Mouse (Mus musculus) E14TG2a.4 (cell line): ENCODE measurements around the gene Pde4d.

Experiments used
- H3K27me3 ChIP-seq: 2 replicates; pipeline ENCODE4 v1.6.1; 2014; ENCODE audit warnings: low read length, control low read depth; ENCODE audit not compliant: insufficient read depth
- H3K36me3 ChIP-seq: 2 replicates; pipeline ENCODE4 v1.6.1; 2014; ENCODE audit warnings: low read length, control low read depth; ENCODE audit not compliant: insufficient read depth
- H3K4me1 ChIP-seq: replicated peaks from 2 replicates; pipeline ENCODE4 v1.6.1; 2014; ENCODE audit warnings: low read depth, low read length, control low read depth
- H3K4me3 ChIP-seq: replicated peaks from 2 replicates; pipeline ENCODE4 v1.5.1; 2014; ENCODE audit warnings: mild to moderate bottlenecking, low read length
- H3K9me3 ChIP-seq: 2 replicates; pipeline ENCODE4 v1.6.1; 2014; ENCODE audit warnings: low read length, control low read depth
- CTCF ChIP-seq: conservative IDR thresholded peaks from 2 replicates; pipeline ENCODE4 v1.5.1; 2014; ENCODE audit warnings: low read length
- NANOG ChIP-seq: IDR thresholded peaks from 2 replicates; pipeline ENCODE4 v1.6.1; 2014; ENCODE audit warnings: borderline replicate concordance, low read length, mixed read lengths
- POU5F1 ChIP-seq: IDR thresholded peaks from 2 replicates; pipeline ENCODE4 v1.6.1; 2014; ENCODE audit warnings: low read length, borderline replicate concordance

Gene Pde4d

GRCm38 (mm10) chr13:108596938-108597337 lies 147.2 kb downstream of the Pde4d start:
- Histone ChIP-seq H3K4me1 (no peaks in the 10 kb centered on the region), H3K4me3 (no peak overlapping the region), H3K9me3 (no peaks in the 10 kb centered on the region), H3K36me3 (no peaks in the 10 kb centered on the region), H3K27me3 (no peaks in the 10 kb centered on the region)
- no peak for TF ChIP-seq NANOG

GRCm38 (mm10) chr13:108598673-108599072 lies 148.9 kb downstream of the Pde4d start:
- Histone ChIP-seq H3K9me3 (no peaks in the 10 kb centered on the region), H3K4me3 (no peak overlapping the region), H3K27me3 (no peaks in the 10 kb centered on the region), H3K4me1 (no peaks in the 10 kb centered on the region), H3K36me3 (no peaks in the 10 kb centered on the region)
- TF ChIP-seq NANOG (no peak), CTCF (no peak), POU5F1 (no peak)

- Histone ChIP-seq H3K4me1 (no peaks in the 10 kb centered on the region), H3K27me3 (no peaks in the 10 kb centered on the region), H3K9me3 (no peaks in the 10 kb centered on the region), H3K36me3 (no peaks in the 10 kb centered on the region), H3K4me3 (no peak overlapping the region)
- TF ChIP-seq NANOG (no peak), POU5F1 (no peak), CTCF (no peak)
These were observed 149.6 kb downstream of the Pde4d start for GRCm38 (mm10) chr13:108599186-108599900.

- Histone ChIP-seq H3K4me3 (no peak overlapping the region), H3K36me3 (no peaks in the 10 kb centered on the region), H3K9me3 (no peaks in the 10 kb centered on the region), H3K4me1 (no peaks in the 10 kb centered on the region), H3K27me3 (no peaks in the 10 kb centered on the region)
- TF ChIP-seq NANOG: no peak
- no peak for TF ChIP-seq CTCF
- TF ChIP-seq POU5F1: no peak
These were observed 151.3 kb downstream of the Pde4d start for GRCm38 (mm10) chr13:108601021-108601420.

GRCm38 (mm10) chr13:108603502-108603901 lies 153.8 kb downstream of the Pde4d start:
- H3K27me3 ChIP-seq: no peaks in the 10 kb centered on the region

GRCm38 (mm10) chr13:108604213-108604612 lies 154.5 kb downstream of the Pde4d start:
- no peak overlapping the region for H3K4me3 ChIP-seq
- TF ChIP-seq POU5F1: no peak
- no peak for TF ChIP-seq CTCF
- no peak for TF ChIP-seq NANOG
- no peaks in the 10 kb centered on the region for H3K36me3 ChIP-seq
- H3K27me3 ChIP-seq: no peaks in the 10 kb centered on the region
- H3K9me3 ChIP-seq: no peaks in the 10 kb centered on the region
- H3K4me1 ChIP-seq: no peaks in the 10 kb centered on the region

More at GRCm38 (mm10) chr13:108603502-108603901, 153.8 kb downstream of the Pde4d start:
- Histone ChIP-seq H3K36me3 (no peaks in the 10 kb centered on the region), H3K4me3 (no peak overlapping the region), H3K9me3 (no peaks in the 10 kb centered on the region), H3K4me1 (no peaks in the 10 kb centered on the region)
- no peak for TF ChIP-seq POU5F1
- TF ChIP-seq CTCF: no peak
- no peak for TF ChIP-seq NANOG

- H3K4me1 ChIP-seq: no peaks in the 10 kb centered on the region
- H3K9me3 ChIP-seq: peaks cover 12% of the 10 kb centered on the region
- H3K4me3 ChIP-seq: no peak overlapping the region
- H3K27me3 ChIP-seq: no peaks in the 10 kb centered on the region
- no peaks in the 10 kb centered on the region for H3K36me3 ChIP-seq
- TF ChIP-seq NANOG (no peak), POU5F1 (no peak), CTCF (no peak)
These were observed 168.5 kb downstream of the Pde4d start for GRCm38 (mm10) chr13:108618207-108618606.

GRCm38 (mm10) chr13:108622681-108623080 lies 172.9 kb downstream of the Pde4d start:
- TF ChIP-seq CTCF: no peak
- no peak for TF ChIP-seq NANOG
- TF ChIP-seq POU5F1: no peak
- H3K27me3 ChIP-seq: no peaks in the 10 kb centered on the region
- H3K9me3 ChIP-seq: peaks cover 6% of the 10 kb centered on the region; the same call in 1 of the 2 replicates
- H3K36me3 ChIP-seq: no peaks in the 10 kb centered on the region
- H3K4me1 ChIP-seq: no peaks in the 10 kb centered on the region
- H3K4me3 ChIP-seq: no peak overlapping the region

- Histone ChIP-seq H3K9me3 (no peaks in the 10 kb centered on the region), H3K27me3 (no peaks in the 10 kb centered on the region), H3K4me1 (no peaks in the 10 kb centered on the region), H3K4me3 (no peak overlapping the region), H3K36me3 (no peaks in the 10 kb centered on the region)
- TF ChIP-seq NANOG (no peak), CTCF (no peak), POU5F1 (no peak)
These were observed 174.2 kb downstream of the Pde4d start for GRCm38 (mm10) chr13:108623929-108624328.
